Comparison of ENCODE assay signal across 17 mouse cellular contexts in the genomic region with DNA sequence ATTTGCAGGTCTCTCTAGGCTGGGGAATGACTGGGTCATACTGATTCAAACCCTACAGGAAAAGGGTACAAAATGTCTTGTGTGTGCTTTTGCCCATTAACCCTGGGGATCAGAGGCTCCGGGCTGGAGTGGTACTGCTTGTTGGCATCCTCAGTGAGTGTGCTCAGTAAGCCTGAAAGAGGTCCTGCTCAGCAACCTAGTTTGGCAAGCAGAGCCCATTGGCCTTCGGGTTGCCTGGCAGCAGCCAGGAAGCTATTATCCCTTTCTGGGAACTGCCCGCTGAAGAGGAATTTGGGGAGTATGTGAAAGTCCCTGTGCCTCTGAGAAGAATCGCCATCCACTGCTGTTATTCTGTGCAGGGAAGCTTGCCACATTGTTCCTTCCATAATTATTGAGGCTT.
DNase-seq lines count a peak whose midpoint lies in the region; ATAC-seq and TF ChIP-seq lines count a peak whose summit lies in the region.
"Had no signal": no experiment of that assay in that cellular context is flagged by ENCODE, and none has a peak within 500 bp of the region (broad histone marks: within the 10 kb centered on the region; RNA-seq: fewer than 3 reads in every experiment).

No protein-coding gene starts in this region.

- 47% methylated on average over 4 of the region's 4 CpGs for WGBS in forebrain, embryonic 15.5 days
- WGBS in forebrain, embryonic 12.5 days: 73% methylated on average over 4 of the region's 4 CpGs
- WGBS in neural tube, embryonic 13.5 days: 55% methylated on average over 4 of the region's 4 CpGs
- 40% methylated on average over 4 of the region's 4 CpGs for WGBS in hindbrain, postnatal 0 days
- 52% methylated on average over 4 of the region's 4 CpGs for WGBS in neural tube, embryonic 14.5 days

- no peaks in the 10 kb centered on the region for H3K27me3 ChIP-seq in forebrain, embryonic 15.5 days
- H3K27me3 ChIP-seq in forebrain, embryonic 12.5 days: no peaks in the 10 kb centered on the region
- H3K27me3 ChIP-seq in neural tube, embryonic 13.5 days: no peaks in the 10 kb centered on the region
- no peaks in the 10 kb centered on the region for H3K27me3 ChIP-seq in hindbrain, postnatal 0 days (ENCODE audit: insufficient read depth, low read length)
- no peaks in the 10 kb centered on the region for H3K27me3 ChIP-seq in neural tube, embryonic 14.5 days (ENCODE audit: control insufficient read depth, insufficient read depth, low read length)
- H3K27me3 ChIP-seq: heart, embryonic 15.5 days; limb, embryonic 13.5 days; stomach, embryonic 15.5 days had no signal

- ATAC-seq in forebrain, embryonic 15.5 days (replicated peaks): peak; percentile 76
- ATAC-seq in forebrain, embryonic 12.5 days (ENCODE audit: low FRiP score): no peak
- ATAC-seq in neural tube, embryonic 13.5 days (ENCODE audit: low read depth): peak; percentile 77; the same call in 1 of the 2 replicates
- peak; percentile 93 for ATAC-seq in hindbrain, postnatal 0 days
- ATAC-seq in neural tube, embryonic 14.5 days (ENCODE audit: low read depth): peak; percentile 83
- ATAC-seq in megakaryocyte-erythroid progenitor cell, adult 5-6 weeks (replicated peaks; ENCODE audit: low FRiP score, low TSS enrichment, poor library complexity, severe bottlenecking): no peak
- ATAC-seq: liver, postnatal 0 days had no signal

- no peaks in the 10 kb centered on the region for H3K36me3 ChIP-seq in forebrain, embryonic 15.5 days
- no peaks in the 10 kb centered on the region for H3K36me3 ChIP-seq in forebrain, embryonic 12.5 days (replicated peaks)
- H3K36me3 ChIP-seq in neural tube, embryonic 13.5 days: no peaks in the 10 kb centered on the region
- no peaks in the 10 kb centered on the region for H3K36me3 ChIP-seq in hindbrain, postnatal 0 days (ENCODE audit: insufficient read depth, low read length)
- no peaks in the 10 kb centered on the region for H3K36me3 ChIP-seq in neural tube, embryonic 14.5 days (ENCODE audit: control insufficient read depth, insufficient read depth, low read length)
- H3K36me3 ChIP-seq: heart, embryonic 15.5 days; limb, embryonic 13.5 days; stomach, embryonic 15.5 days had no signal

- H3K4me2 ChIP-seq in forebrain, embryonic 15.5 days (replicated peaks): no peak overlapping the region
- H3K4me2 ChIP-seq in forebrain, embryonic 12.5 days: no peak overlapping the region
- H3K4me2 ChIP-seq in neural tube, embryonic 13.5 days: no peak overlapping the region
- H3K4me2 ChIP-seq in hindbrain, postnatal 0 days (ENCODE audit: low read depth, low read length): no peak overlapping the region
- H3K4me2 ChIP-seq in neural tube, embryonic 14.5 days (ENCODE audit: low read depth, low read length): no peak overlapping the region
- H3K4me2 ChIP-seq: heart, embryonic 15.5 days; limb, embryonic 13.5 days; stomach, embryonic 15.5 days had no signal

- H3K4me1 ChIP-seq in forebrain, embryonic 15.5 days: peaks cover 12% of the 10 kb centered on the region
- H3K4me1 ChIP-seq in forebrain, embryonic 12.5 days: no peaks in the 10 kb centered on the region
- H3K4me1 ChIP-seq in neural tube, embryonic 13.5 days (replicated peaks): peaks cover 29% of the 10 kb centered on the region
- H3K4me1 ChIP-seq in hindbrain, postnatal 0 days (ENCODE audit: insufficient read depth, low read length): no peaks in the 10 kb centered on the region
- no peaks in the 10 kb centered on the region for H3K4me1 ChIP-seq in neural tube, embryonic 14.5 days (ENCODE audit: control insufficient read depth, insufficient read depth, low read length)
- H3K4me1 ChIP-seq: limb, embryonic 13.5 days; stomach, embryonic 15.5 days had no signal

- H3K9ac ChIP-seq in forebrain, embryonic 15.5 days (replicated peaks): no peak overlapping the region
- H3K9ac ChIP-seq in forebrain, embryonic 12.5 days: no peak overlapping the region
- H3K9ac ChIP-seq in neural tube, embryonic 13.5 days: no peak overlapping the region
- H3K9ac ChIP-seq in hindbrain, postnatal 0 days (replicated peaks; ENCODE audit: low read length): no peak overlapping the region
- no peak overlapping the region for H3K9ac ChIP-seq in neural tube, embryonic 14.5 days (replicated peaks; ENCODE audit: low read depth, low read length)
- H3K9ac ChIP-seq: heart, embryonic 15.5 days; limb, embryonic 13.5 days; liver, postnatal 0 days; stomach, embryonic 15.5 days had no signal

- intact Hi-C loops in gastrocnemius, postnatal 14 days (cut with DNase I; ENCODE audit: low total_unique reads): no loop called here

- H3K27ac ChIP-seq in forebrain, embryonic 15.5 days (replicated peaks): peak overlapping the region; percentile 51; the same call in 1 of the 2 replicates
- no peak overlapping the region for H3K27ac ChIP-seq in forebrain, embryonic 12.5 days
- H3K27ac ChIP-seq in neural tube, embryonic 13.5 days (replicated peaks): peak overlapping the region; percentile 67
- peak overlapping the region; percentile 66 for H3K27ac ChIP-seq in hindbrain, postnatal 0 days
- peak overlapping the region; percentile 56; the same call in 1 of the 2 replicates for H3K27ac ChIP-seq in neural tube, embryonic 14.5 days (ENCODE audit: low read depth, low read length)
- H3K27ac ChIP-seq: heart, embryonic 15.5 days; limb, embryonic 13.5 days; stomach, embryonic 15.5 days had no signal

- no peaks in the 10 kb centered on the region for H3K9me3 ChIP-seq in forebrain, embryonic 15.5 days
- no peaks in the 10 kb centered on the region for H3K9me3 ChIP-seq in forebrain, embryonic 12.5 days
- H3K9me3 ChIP-seq in neural tube, embryonic 13.5 days: no peaks in the 10 kb centered on the region
- no peaks in the 10 kb centered on the region for H3K9me3 ChIP-seq in hindbrain, postnatal 0 days (ENCODE audit: low read length)
- no peaks in the 10 kb centered on the region for H3K9me3 ChIP-seq in neural tube, embryonic 14.5 days (ENCODE audit: control insufficient read depth, low read length)
- H3K9me3 ChIP-seq: heart, embryonic 15.5 days; limb, embryonic 13.5 days; stomach, embryonic 15.5 days had no signal

- DNase-seq in neural tube, embryonic 10.5 days (ENCODE audit: extremely low spot score, low spot score): no peak
- DNase-seq in hindbrain, postnatal 0 days (ENCODE audit: low spot score): peak; percentile 79
- no peak for DNase-seq in gastrocnemius, postnatal 14 days
- DNase-seq: adrenal gland, postnatal 25 days; B cell, adult 2 months; gastrocnemius, postnatal 36 days; kidney, postnatal 10 days; liver, postnatal 0 days; thymus, postnatal 25 days had no signal

- H3K4me3 ChIP-seq in forebrain, embryonic 15.5 days: no peak overlapping the region
- no peak overlapping the region for H3K4me3 ChIP-seq in forebrain, embryonic 12.5 days (replicated peaks)
- no peak overlapping the region for H3K4me3 ChIP-seq in neural tube, embryonic 13.5 days
- H3K4me3 ChIP-seq in hindbrain, postnatal 0 days (ENCODE audit: low read length): no peak overlapping the region
- H3K4me3 ChIP-seq in neural tube, embryonic 14.5 days (ENCODE audit: low read depth, low read length): no peak overlapping the region
- H3K4me3 ChIP-seq: heart, embryonic 15.5 days; limb, embryonic 13.5 days; stomach, embryonic 15.5 days had no signal

- no peak for TF ChIP-seq CTCF in hindbrain, postnatal 0 days (IDR thresholded peaks at IDR 0.05; ENCODE audit: low read depth)

Comparison
In these comparisons a context has a peak if more than half of its experiments do, and no peak if none do; other contexts are left out.
1. ATAC-seq: peak in forebrain, embryonic 15.5 days (single experiment), neural tube, embryonic 13.5 days (single experiment), hindbrain, postnatal 0 days (single experiment) and neural tube, embryonic 14.5 days (single experiment); none in forebrain, embryonic 12.5 days (single experiment) and megakaryocyte-erythroid progenitor cell, adult 5-6 weeks (single experiment).